23 mouse cellular contexts compared by ENCODE assay signal in the genomic region with DNA sequence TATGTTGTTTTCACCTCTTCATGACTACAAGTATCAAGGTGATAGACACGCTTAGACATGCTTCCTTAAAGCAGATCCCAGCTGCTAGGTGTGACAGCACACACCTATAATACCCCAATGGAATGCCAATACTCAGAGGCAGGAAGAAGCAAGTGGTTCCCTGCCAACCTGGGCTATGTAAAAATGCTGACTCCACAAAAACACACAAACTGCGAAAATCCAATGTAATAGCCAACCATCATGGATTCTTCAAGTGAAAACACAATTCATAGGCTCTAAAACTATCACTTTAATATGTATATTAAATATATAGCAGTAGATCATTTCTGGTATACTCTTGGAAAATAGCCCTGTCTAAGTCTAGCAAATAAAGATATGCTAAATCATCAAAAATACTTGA. TPM values are rescaled to one million over a fixed set of nuclear protein-coding genes. Genes with fewer than 3 reads are reported as not detected.
"Had no signal": no experiment of that assay in that cellular context is flagged by ENCODE, and none has a peak within 500 bp of the region (broad histone marks: within the 10 kb centered on the region; RNA-seq: fewer than 3 reads in every experiment).

No protein-coding gene starts in this region.

- H3K4me1 ChIP-seq: neural tube, embryonic 13.5 days; neural tube, embryonic 15.5 days; stomach, embryonic 15.5 days had no signal

- H3K36me3 ChIP-seq: neural tube, embryonic 15.5 days had no signal

- H3K27me3 ChIP-seq: neural tube, embryonic 13.5 days; neural tube, embryonic 15.5 days; stomach, embryonic 15.5 days had no signal

- H3K9me3 ChIP-seq: neural tube, embryonic 13.5 days; neural tube, embryonic 15.5 days; stomach, embryonic 15.5 days had no signal

- DNase-seq: retina, postnatal 1 day; right cerebral cortex, adult 18-20 months; right cerebral cortex, postnatal 14 days; right cerebral cortex, postnatal 25 days; right cerebral cortex, postnatal 4 days; spleen, adult 18-20 months; thymus, adult 18-20 months; thymus, adult 2 months; thymus, postnatal 14 days; thymus, postnatal 25 days; thymus, postnatal 36 days; thymus, postnatal 4 days had no signal

- H3K4me3 ChIP-seq: neural tube, embryonic 13.5 days; neural tube, embryonic 15.5 days; stomach, embryonic 15.5 days had no signal

- H3K4me2 ChIP-seq: neural tube, embryonic 13.5 days; neural tube, embryonic 15.5 days; stomach, embryonic 15.5 days had no signal

- H3K9ac ChIP-seq: neural tube, embryonic 13.5 days; neural tube, embryonic 15.5 days; stomach, embryonic 15.5 days had no signal

- H3K27ac ChIP-seq: neural tube, embryonic 13.5 days; neural tube, embryonic 15.5 days; stomach, embryonic 15.5 days; stomach, postnatal 0 days had no signal

RNA-seq across cellular contexts. Expression of a gene that starts 32.6 kb away (rescaled TPM):
- total RNA-seq: neutrophil, adult 5-6 weeks had no signal
- polyA plus RNA-seq: neural tube, embryonic 13.5 days; neural tube, embryonic 14.5 days; neural tube, embryonic 15.5 days; small intestine, adult 2 months; spleen, adult 2 months; stomach, embryonic 14.5 days; stomach, postnatal 0 days; urinary bladder, adult 2 months had no signal

RNA-seq across cellular contexts. Expression of a gene that starts 43.4 kb away (rescaled TPM):
- polyA plus RNA-seq: testis, adult 2 months had no signal
